Mouse (Mus musculus) brain, embryonic 14.5 days (tissue): ENCODE results near the gene Cep170b. TPM values are rescaled to one million over a fixed set of nuclear protein-coding genes. Genes with fewer than 3 reads are reported as not detected.

ENCODE experiments used
- DNase-seq: peaks from one replicate; pipeline ENCODE4 v3.0.0-alpha.2; 2011; ENCODE audit warnings: low read depth
- CTCF ChIP-seq: fragments of 200-500 bp; IDR thresholded peaks from 2 replicates; pipeline ENCODE4 v1.5.1; 2012; ENCODE audit warnings: inconsistent platforms, mild to moderate bottlenecking, moderate library complexity, borderline replicate concordance; ENCODE audit not compliant: insufficient read depth, insufficient read length; ENCODE audit errors: extremely low read depth
- POLR2A ChIP-seq: fragments of 200-500 bp; IDR thresholded peaks from 2 replicates; pipeline ENCODE4 v1.6.1; 2012; ENCODE audit warnings: mild to moderate bottlenecking, inconsistent platforms, borderline replicate concordance; ENCODE audit not compliant: poor library complexity, insufficient read depth, insufficient read length, severe bottlenecking; ENCODE audit errors: extremely low read depth
- polyA plus RNA-seq: library from polyadenylated mRNA; depleted of rRNA; stranded (reverse); fragments of >200 nt; gene quantifications from 2 replicates; pipeline ENCODE4 v1.2.3, GENCODE M21; 2012; rRNA removed

The Cep170b gene
- polyA plus RNA-seq, 1 experiment: 82.9 TPM

GRCm38 (mm10) chr12:112768166-112768565, 47.9 kb downstream of the Cep170b start:
- TF ChIP-seq POLR2A: no peak
- TF ChIP-seq CTCF: no peak
- DNase-seq: no peak

GRCm38 (mm10) chr12:112769031-112769430, 48.8 kb downstream of the Cep170b start:
- DNase-seq: peak; percentile 43
- no peak for TF ChIP-seq CTCF
- no peak for TF ChIP-seq POLR2A

DNA sequence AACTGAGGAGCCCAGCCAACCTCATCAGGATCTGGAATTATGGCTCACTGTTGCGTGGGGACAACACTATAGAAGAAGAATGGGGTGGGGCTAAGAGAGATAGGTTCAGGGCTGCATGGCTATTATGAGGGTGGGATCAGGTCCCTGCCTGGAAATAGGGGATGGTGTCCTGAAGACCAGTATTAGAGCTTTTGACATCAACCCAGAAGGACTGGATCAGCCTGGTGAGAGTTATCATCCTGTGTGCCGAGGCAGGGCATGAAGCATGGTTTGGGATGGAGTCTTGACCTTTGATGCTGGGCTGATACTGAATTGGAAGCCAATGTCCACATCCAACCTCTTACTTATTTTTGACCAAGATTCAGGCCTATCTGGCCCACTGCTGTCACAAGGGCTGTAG, 49.5 kb downstream of the Cep170b start:
- TF ChIP-seq POLR2A (no peak), CTCF (no peak)
- no peak for DNase-seq

- DNase-seq: no peak
- TF ChIP-seq POLR2A (no peak), CTCF (no peak)
Observed at GRCm38 (mm10) chr12:112770396-112770795, 50.1 kb downstream of the Cep170b start.

DNA sequence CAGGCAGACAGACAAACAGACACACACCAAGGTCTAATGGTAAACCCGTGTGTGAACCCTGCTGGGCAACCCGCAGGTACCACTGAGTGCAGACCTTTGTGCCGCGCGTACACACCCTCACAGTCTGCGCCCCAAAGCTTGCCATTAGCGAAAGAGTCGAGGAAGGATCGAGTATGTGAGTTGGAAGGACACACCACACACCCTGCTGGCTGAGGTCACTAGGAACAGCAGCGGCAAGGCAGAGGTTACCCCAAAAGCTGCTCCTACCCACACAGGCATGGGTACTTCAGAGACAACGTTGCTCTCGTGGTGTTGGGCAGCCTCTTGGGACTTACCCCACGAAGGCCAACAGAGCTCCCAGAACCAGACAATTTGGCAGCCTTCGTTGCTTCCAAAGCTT, 52.1 kb downstream of the Cep170b start:
- no peak for TF ChIP-seq POLR2A
- TF ChIP-seq CTCF: no peak
- DNase-seq: no peak

GRCm38 (mm10) chr12:112773366-112773765, 53.1 kb downstream of the Cep170b start:
- DNase-seq: no peak
- TF ChIP-seq POLR2A (no peak), CTCF (no peak)

DNA sequence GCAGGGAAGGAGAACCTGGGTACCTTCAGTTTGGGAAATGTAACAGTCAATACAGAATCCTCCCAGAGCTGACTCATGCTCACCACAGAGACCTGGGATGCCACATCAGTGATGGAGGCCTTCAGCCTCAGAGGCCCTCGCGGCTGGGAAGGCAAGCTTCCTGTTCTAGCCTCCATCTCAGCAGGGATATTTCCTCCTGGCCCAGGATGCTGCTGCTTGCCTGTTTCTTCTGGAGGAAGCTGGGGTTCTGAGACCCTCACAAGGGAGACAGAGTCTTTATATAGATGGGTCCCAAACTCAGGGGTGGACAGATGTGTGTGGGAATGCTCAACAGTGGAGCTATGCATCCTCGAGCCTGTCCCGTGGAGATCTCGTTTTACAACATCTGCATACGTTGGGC, 53.8 kb downstream of the Cep170b start:
- TF ChIP-seq CTCF (no peak), POLR2A (no peak)
- no peak for DNase-seq

GRCm38 (mm10) chr12:112774481-112774880, 54.2 kb downstream of the Cep170b start:
- no peak for DNase-seq

DNA sequence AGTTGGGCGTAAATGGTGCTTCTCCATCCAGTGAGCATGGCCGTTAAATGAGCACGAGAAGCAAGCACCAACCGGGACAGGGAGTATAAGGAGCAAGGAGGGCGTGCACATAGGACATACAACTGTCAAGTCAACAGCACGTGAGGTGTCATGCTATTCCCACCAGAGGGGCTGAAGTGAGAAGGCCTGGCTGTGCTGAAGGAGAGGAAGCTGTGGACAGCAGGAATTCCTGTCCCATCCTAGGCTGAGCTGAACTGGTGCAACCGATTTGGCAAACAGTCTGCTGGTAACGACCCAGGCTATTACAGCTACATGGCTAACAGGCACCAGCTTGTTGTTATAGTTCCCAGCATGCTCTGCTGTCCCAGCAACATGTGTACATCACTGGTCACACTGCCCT, 70.8 kb downstream of the Cep170b start:
- TF ChIP-seq CTCF (no peak), POLR2A (no peak)

More at GRCm38 (mm10) chr12:112774481-112774880, 54.2 kb downstream of the Cep170b start:
- TF ChIP-seq CTCF (no peak), POLR2A (no peak)

DNA sequence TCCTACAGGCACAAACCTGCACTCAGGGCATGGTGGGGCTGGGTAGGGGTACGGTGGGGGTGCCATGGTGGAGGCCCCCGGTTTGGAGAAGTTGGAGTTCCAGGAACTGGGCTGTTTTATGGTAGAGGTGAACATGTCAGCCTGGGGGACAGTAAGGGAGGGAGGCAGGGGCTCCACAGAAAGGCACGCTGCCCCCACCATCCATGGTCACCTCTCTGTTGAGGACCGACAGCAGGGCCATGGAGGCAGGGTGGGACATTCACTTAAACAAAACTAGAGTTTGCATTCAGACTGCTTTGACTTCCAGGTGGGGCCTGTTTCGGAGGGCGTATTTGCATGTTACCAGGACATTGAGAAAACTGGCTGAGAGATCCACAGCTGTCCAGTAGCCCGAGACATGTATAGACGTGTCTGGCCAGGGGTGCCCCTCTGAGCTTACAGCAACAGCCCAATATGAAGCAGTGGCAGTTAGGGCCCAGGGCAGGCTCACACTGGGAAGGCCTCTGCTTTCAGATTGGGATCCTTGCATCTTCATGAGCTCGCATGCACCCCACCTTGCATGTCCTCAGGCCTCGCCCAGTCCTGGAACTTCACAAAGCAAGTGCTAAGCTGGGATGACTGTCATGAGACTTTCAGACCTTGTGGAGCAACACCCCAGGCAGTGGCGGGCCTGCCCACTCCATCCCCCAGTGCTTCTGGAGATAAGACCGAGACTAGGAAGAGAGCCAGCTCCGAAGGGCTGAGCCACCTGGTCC, 73.5 kb downstream of the Cep170b start:
- peak; percentile 40 for DNase-seq
- TF ChIP-seq CTCF (no peak), POLR2A (no peak)

More for the DNA sequence above, 70.8 kb downstream of the Cep170b start:
- no peak for DNase-seq

- TF ChIP-seq CTCF (no peak), POLR2A (no peak)
- DNase-seq: no peak
Observed at GRCm38 (mm10) chr12:112794356-112794816, 74.1 kb downstream of the Cep170b start.

GRCm38 (mm10) chr12:112794998-112795397, 74.7 kb downstream of the Cep170b start:
- no peak for DNase-seq
- TF ChIP-seq CTCF (no peak), POLR2A (no peak)

GRCm38 (mm10) chr12:112795466-112796104, 75.3 kb downstream of the Cep170b start:
- no peak for DNase-seq
- no peak for TF ChIP-seq CTCF
- no peak for TF ChIP-seq POLR2A

Other genes starting within 250 kb of the Cep170b start
- gene A530016L24Rik, start 231.0 kb upstream of the Cep170b start, polyA plus RNA-seq: 0.04 and 0.11 TPM in 2 replicates
- gene Tmem179, start 203.7 kb upstream of the Cep170b start, polyA plus RNA-seq: 56.0 and 57.2 TPM in 2 replicates
- 7.8 and 8.4 TPM in 2 replicates for gene Inf2, start 131.7 kb upstream of the Cep170b start, polyA plus RNA-seq
- 2.3 and 4.4 TPM in 2 replicates for gene Adssl1, start 100.4 kb upstream of the Cep170b start, polyA plus RNA-seq
- 57.4 and 98.6 TPM in 2 replicates for gene Siva1, start 75.8 kb upstream of the Cep170b start, polyA plus RNA-seq
- gene Akt1, start 45.6 kb upstream of the Cep170b start, polyA plus RNA-seq: 303 and 319 TPM in 2 replicates
- gene Zbtb42, start 41.6 kb upstream of the Cep170b start, polyA plus RNA-seq: 2.6 and 5.0 TPM in 2 replicates
- gene Pld4, start 40.2 kb downstream of the Cep170b start, polyA plus RNA-seq: 6.5 and 6.8 TPM in 2 replicates
- 1.1 and 1.6 TPM in 2 replicates for gene Ahnak2, start 82.2 kb downstream of the Cep170b start, polyA plus RNA-seq
- gene Clba1, start 88.5 kb downstream of the Cep170b start, polyA plus RNA-seq: 13.6 and 14.7 TPM in 2 replicates
- gene Cdca4, start 109.0 kb downstream of the Cep170b start, polyA plus RNA-seq: 42.3 and 71.4 TPM in 2 replicates
- 0.05 and 0.07 TPM in 2 replicates for gene Gpr132, start 147.8 kb downstream of the Cep170b start, polyA plus RNA-seq
- gene Jag2, start 209.3 kb downstream of the Cep170b start, polyA plus RNA-seq: 46.1 and 74.7 TPM in 2 replicates
- 34.9 and 47.3 TPM in 2 replicates for gene Nudt14, start 221.7 kb downstream of the Cep170b start, polyA plus RNA-seq